Comparison of ENCODE assay signal across 10 mouse cellular contexts in the genomic region with DNA sequence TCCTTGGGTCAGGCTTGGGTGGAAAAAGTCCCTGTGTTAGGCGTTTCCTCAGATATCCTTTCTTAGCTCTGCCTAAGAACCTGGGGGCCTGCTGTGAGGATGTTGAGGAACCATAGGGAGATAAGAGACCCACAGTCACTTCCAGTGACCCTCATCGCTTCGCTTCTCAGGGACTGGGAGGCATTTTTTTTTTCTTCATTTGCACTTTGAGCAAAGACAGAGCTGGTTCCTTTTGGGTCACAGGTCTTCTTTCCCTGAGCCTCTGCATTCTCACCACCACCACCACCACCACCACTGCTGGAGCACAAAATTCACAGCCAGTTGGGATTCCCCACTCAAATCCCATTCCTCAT. TPM values are rescaled to one million over a fixed set of nuclear protein-coding genes. Genes with fewer than 3 reads are reported as not detected.
DNase-seq lines count a peak whose midpoint lies in the region; ATAC-seq and TF ChIP-seq lines count a peak whose summit lies in the region.
"Had no signal": no experiment of that assay in that cellular context is flagged by ENCODE, and none has a peak within 500 bp of the region (broad histone marks: within the 10 kb centered on the region; RNA-seq: fewer than 3 reads in every experiment).

No protein-coding gene starts in this region.

- no peaks in the 10 kb centered on the region for H3K9me3 ChIP-seq in kidney, postnatal 0 days (replicated peaks; ENCODE audit: low read length)

- no peak for DNase-seq in heart, adult 2 months
- DNase-seq in heart, adult 8-10 months (ENCODE audit: low spot score): no peak
- DNase-seq in kidney, postnatal 0 days (ENCODE audit: low spot score): no peak
- DNase-seq in kidney, adult 2 months: no peak
- DNase-seq in MN1 (ENCODE audit: low spot score): peak; percentile 18
- peak; percentile 10 for DNase-seq in induced T-regulatory cell, adult 2 months (ENCODE audit: low read depth)
- DNase-seq in thymus, postnatal 0 days (ENCODE audit: low spot score): no peak
- DNase-seq in gastrocnemius, postnatal 25 days: no peak
- DNase-seq: kidney, adult 11 months; lung, postnatal 14 days had no signal

- H3K4me3 ChIP-seq in heart, adult 2 months: peak overlapping the region; percentile 62
- H3K4me3 ChIP-seq in kidney, postnatal 0 days (replicated peaks; ENCODE audit: low read depth, low read length): no peak overlapping the region
- H3K4me3 ChIP-seq in kidney, adult 2 months (ENCODE audit: insufficient read depth, low read depth, low read length): no peak overlapping the region

- 32% methylated on average over 3 of the region's 3 CpGs for WGBS in heart, adult 2 months
- WGBS in kidney, postnatal 0 days: 42% methylated on average over 3 of the region's 3 CpGs
- 69% methylated on average over 3 of the region's 3 CpGs for WGBS in kidney, adult 2 months

- no peak for ATAC-seq in kidney, postnatal 0 days (replicated peaks; ENCODE audit: low FRiP score, low read depth)

- intact Hi-C loops in heart, adult 2 months (cut with DNase I): loop anchor here (2.0 kb wide), 1 partner anchor 14 kb away; a partner anchor contains a TSS

- TF ChIP-seq POLR2A in heart, adult 2 months (IDR thresholded peaks at IDR 0.05; ENCODE audit: insufficient read depth, low read depth, low read length): peak; percentile 74; the same call in 1 of the 2 replicates
- no peak for TF ChIP-seq POLR2A in kidney, adult 2 months (IDR thresholded peaks at IDR 0.05; ENCODE audit: low read depth, low read length)

- no peaks in the 10 kb centered on the region for H3K27me3 ChIP-seq in heart, adult 2 months (ENCODE audit: control insufficient read depth, insufficient read depth, low read length)
- H3K27me3 ChIP-seq in kidney, postnatal 0 days (ENCODE audit: insufficient read depth, low read length): peaks cover 11% of the 10 kb centered on the region
- no peaks in the 10 kb centered on the region for H3K27me3 ChIP-seq in kidney, adult 2 months (replicated peaks; ENCODE audit: control insufficient read depth, insufficient read depth, low read length)

- H3K9ac ChIP-seq in heart, adult 2 months (ENCODE audit: low read depth, low read length): peak overlapping the region; percentile 76; the same call in 1 of the 2 replicates
- peak overlapping the region; percentile 14; the same call in 1 of the 2 replicates for H3K9ac ChIP-seq in kidney, postnatal 0 days (ENCODE audit: low read depth, low read length)

- 0 out of 2 replicates have a peak, but pooled peaks have one; percentile 22 for TF ChIP-seq EP300 in heart, adult 2 months (IDR thresholded peaks at IDR 0.05; ENCODE audit: insufficient read depth, low read depth, low read length)

- peaks cover 5% of the 10 kb centered on the region for H3K4me1 ChIP-seq in heart, adult 2 months (ENCODE audit: control insufficient read depth, insufficient read depth, low read length)
- peaks cover 23% of the 10 kb centered on the region; the same call in 1 of the 2 replicates for H3K4me1 ChIP-seq in kidney, postnatal 0 days (replicated peaks; ENCODE audit: insufficient read depth, low read length)
- H3K4me1 ChIP-seq in kidney, adult 2 months (ENCODE audit: control insufficient read depth, insufficient read depth, low read length): peaks cover 4% of the 10 kb centered on the region; the same call in 1 of the 2 replicates

- no peaks in the 10 kb centered on the region for H3K79me2 ChIP-seq in heart, adult 2 months (replicated peaks; ENCODE audit: control insufficient read depth, insufficient read depth, low read length)

- H3K27ac ChIP-seq in heart, adult 2 months: peak overlapping the region; percentile 79
- H3K27ac ChIP-seq in kidney, postnatal 0 days: no peak overlapping the region
- H3K27ac ChIP-seq in kidney, adult 2 months (ENCODE audit: insufficient read depth, low read depth, low read length): no peak overlapping the region

- no peak for TF ChIP-seq CTCF in heart, adult 2 months (IDR thresholded peaks at IDR 0.05)
- TF ChIP-seq CTCF in kidney, postnatal 0 days (IDR thresholded peaks at IDR 0.05; ENCODE audit: low read depth): no peak
- no peak for TF ChIP-seq CTCF in kidney, adult 2 months (conservative IDR thresholded peaks at IDR 0.05; ENCODE audit: insufficient read depth, insufficient read length, low read depth, low read length)

- no peaks in the 10 kb centered on the region for H3K36me3 ChIP-seq in heart, adult 2 months (ENCODE audit: control insufficient read depth, insufficient read depth, low read length)
- H3K36me3 ChIP-seq in kidney, postnatal 0 days (ENCODE audit: insufficient read depth, low read length): no peaks in the 10 kb centered on the region
- H3K36me3 ChIP-seq in kidney, adult 2 months (ENCODE audit: control insufficient read depth, insufficient read depth, low read length): no peaks in the 10 kb centered on the region

- peak overlapping the region; percentile 46 for H3K4me2 ChIP-seq in kidney, postnatal 0 days (ENCODE audit: low read length)

RNA-seq across cellular contexts. Expression of a gene that starts 0.2 kb away (rescaled TPM):
- 10 to 100 TPM; 13.2 to 14.7 TPM for total RNA-seq in heart, adult 2 months (2021)
- polyA plus RNA-seq in heart, adult 2 months (2012; rRNA removed): 40.5 and 68.0 TPM in 2 replicates
- 10 to 100 TPM; 13.0 to 24.6 (median 15.5) TPM for total RNA-seq in heart, adult 8-10 months (2022)
- 2.8 and 3.1 TPM in 2 replicates for polyA plus RNA-seq in kidney, postnatal 0 days (2015; fragmentation: Nextera tagmentation; extraction: Ambion mirVana)
- 6.6 and 8.1 TPM in 2 replicates for polyA plus RNA-seq in kidney, adult 2 months (2012; rRNA removed)
- polyA plus RNA-seq in thymus, postnatal 0 days (2015; fragmentation: Nextera tagmentation; extraction: Ambion mirVana): 1.6 and 2.6 TPM in 2 replicates
- 1 to 10 TPM; 3.3 to 6.5 TPM for total RNA-seq in gastrocnemius, postnatal 25 days (2021)

RNA-seq across cellular contexts. Expression of a gene that starts 9.2 kb away (rescaled TPM):
- total RNA-seq in heart, adult 2 months (2021): 10 to 100 TPM in 1 of 2 experiments, 1 to 10 TPM in 1; 9.8 to 10.1 TPM
- polyA plus RNA-seq in heart, adult 2 months (2012; rRNA removed): 17.4 and 18.2 TPM in 2 replicates
- total RNA-seq in heart, adult 8-10 months (2022): 10 to 100 TPM in 3 of 4 experiments, 1 to 10 TPM in 1; 8.1 to 13.4 (median 10.8) TPM
- 27.9 and 29.0 TPM in 2 replicates for polyA plus RNA-seq in kidney, postnatal 0 days (2015; fragmentation: Nextera tagmentation; extraction: Ambion mirVana)
- polyA plus RNA-seq in kidney, adult 2 months (2012; rRNA removed): 9.2 and 11.9 TPM in 2 replicates
- 3.7 and 4.5 TPM in 2 replicates for polyA plus RNA-seq in thymus, postnatal 0 days (2015; fragmentation: Nextera tagmentation; extraction: Ambion mirVana)
- 1 to 10 TPM; 8.7 to 9.3 TPM for total RNA-seq in gastrocnemius, postnatal 25 days (2021)

RNA-seq across cellular contexts. Expression of a gene that starts 14.9 kb away (rescaled TPM):
- total RNA-seq in heart, adult 2 months (2021): 10 to 100 TPM; 23.7 to 24.2 TPM
- polyA plus RNA-seq in heart, adult 2 months (2012; rRNA removed): 92.6 and 102 TPM in 2 replicates
- 10 to 100 TPM; 18.1 to 29.6 (median 24.2) TPM for total RNA-seq in heart, adult 8-10 months (2022)
- 83.3 and 85.1 TPM in 2 replicates for polyA plus RNA-seq in kidney, postnatal 0 days (2015; fragmentation: Nextera tagmentation; extraction: Ambion mirVana)
- 101 and 132 TPM in 2 replicates for polyA plus RNA-seq in kidney, adult 2 months (2012; rRNA removed)
- polyA plus RNA-seq in thymus, postnatal 0 days (2015; fragmentation: Nextera tagmentation; extraction: Ambion mirVana): 42.7 and 47.3 TPM in 2 replicates
- 10 to 100 TPM; 18.9 to 19.6 TPM for total RNA-seq in gastrocnemius, postnatal 25 days (2021)

RNA-seq across cellular contexts. Expression of a gene that starts 15.6 kb away (rescaled TPM):
- total RNA-seq in heart, adult 2 months (2021): 1 to 10 TPM; 1.8 to 2.0 TPM
- 4.0 and 9.5 TPM in 2 replicates for polyA plus RNA-seq in heart, adult 2 months (2012; rRNA removed)
- 1 to 10 TPM; 1.2 to 3.2 (median 1.5) TPM for total RNA-seq in heart, adult 8-10 months (2022)
- 15.0 and 16.4 TPM in 2 replicates for polyA plus RNA-seq in kidney, postnatal 0 days (2015; fragmentation: Nextera tagmentation; extraction: Ambion mirVana)
- polyA plus RNA-seq in kidney, adult 2 months (2012; rRNA removed): 15.4 and 27.5 TPM in 2 replicates
- polyA plus RNA-seq in thymus, postnatal 0 days (2015; fragmentation: Nextera tagmentation; extraction: Ambion mirVana): 39.2 and 48.6 TPM in 2 replicates
- total RNA-seq in gastrocnemius, postnatal 25 days (2021): under 1 TPM; 0.78 to 1.00 TPM

RNA-seq across cellular contexts. Expression of a gene that starts 30.7 kb away (rescaled TPM):
- total RNA-seq in heart, adult 2 months (2021): 10 to 100 TPM; 25.7 to 28.8 TPM
- polyA plus RNA-seq in heart, adult 2 months (2012; rRNA removed): 29.0 and 42.3 TPM in 2 replicates
- 10 to 100 TPM; 32.4 to 38.3 (median 35.3) TPM for total RNA-seq in heart, adult 8-10 months (2022)
- polyA plus RNA-seq in kidney, postnatal 0 days (2015; fragmentation: Nextera tagmentation; extraction: Ambion mirVana): 45.0 and 50.1 TPM in 2 replicates
- polyA plus RNA-seq in kidney, adult 2 months (2012; rRNA removed): 116 and 120 TPM in 2 replicates
- 24.1 and 24.4 TPM in 2 replicates for polyA plus RNA-seq in thymus, postnatal 0 days (2015; fragmentation: Nextera tagmentation; extraction: Ambion mirVana)
- total RNA-seq in gastrocnemius, postnatal 25 days (2021): 1 to 10 TPM; 4.7 to 6.9 TPM

Comparison
In these comparisons a context has a peak if more than half of its experiments do, and no peak if none do; other contexts are left out.
1. DNase-seq: peak in MN1 (single experiment) and induced T-regulatory cell, adult 2 months (single experiment); none in heart, adult 2 months (0 of 2), heart, adult 8-10 months (single experiment), kidney, postnatal 0 days (single experiment), kidney, adult 2 months (single experiment), thymus, postnatal 0 days (single experiment) and gastrocnemius, postnatal 25 days (single experiment).